Mouse (Mus musculus) splenic B cell, adult 2 months (primary cell): ENCODE measurements around the gene Adam3.

Source experiments
- DNase-seq: peaks from one replicate; pipeline ENCODE4 v3.0.0-alpha.2; 2011; ENCODE audit warnings: low read depth, low spot score
- H3K27me3 ChIP-seq: 2 replicates; pipeline ENCODE4 v1.6.1; 2012; ENCODE audit warnings: mild to moderate bottlenecking, low read length, moderate library complexity, mixed read lengths; ENCODE audit not compliant: control insufficient read depth, poor library complexity, insufficient read depth, severe bottlenecking
- H3K36me3 ChIP-seq: 2 replicates; pipeline ENCODE4 v1.6.1; 2012; ENCODE audit warnings: mild to moderate bottlenecking, low read length, moderate library complexity, mixed read lengths; ENCODE audit not compliant: control insufficient read depth, poor library complexity, insufficient read depth, severe bottlenecking

The Adam3 gene

DNA sequence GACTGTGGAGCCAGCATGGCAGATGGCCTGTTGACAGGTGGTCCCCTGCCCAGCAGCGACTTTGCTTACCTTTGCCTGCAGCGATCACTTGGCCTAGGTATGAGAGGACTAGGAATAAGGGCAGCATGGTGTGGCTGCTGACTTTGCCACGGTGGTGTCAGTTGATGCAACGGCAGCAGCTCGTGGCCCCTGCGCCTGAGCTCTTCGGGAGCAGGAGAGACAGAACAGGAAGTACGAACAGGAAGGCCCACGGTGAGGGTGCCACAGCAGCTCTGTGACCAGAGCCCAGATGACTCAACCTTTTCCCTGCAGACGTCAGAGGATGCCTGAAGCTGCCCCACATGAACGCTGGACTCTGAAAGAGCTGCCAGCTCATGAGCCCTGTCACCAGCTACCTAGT, at the start of gene Adam3:
Adam3 (minus strand) TSS at position 223 of the 400 bp plus-strand sequence.
- DNase-seq: peak; percentile 27
- Histone ChIP-seq H3K36me3 (no peaks in the 10 kb centered on the region), H3K27me3 (no peaks in the 10 kb centered on the region)

DNA sequence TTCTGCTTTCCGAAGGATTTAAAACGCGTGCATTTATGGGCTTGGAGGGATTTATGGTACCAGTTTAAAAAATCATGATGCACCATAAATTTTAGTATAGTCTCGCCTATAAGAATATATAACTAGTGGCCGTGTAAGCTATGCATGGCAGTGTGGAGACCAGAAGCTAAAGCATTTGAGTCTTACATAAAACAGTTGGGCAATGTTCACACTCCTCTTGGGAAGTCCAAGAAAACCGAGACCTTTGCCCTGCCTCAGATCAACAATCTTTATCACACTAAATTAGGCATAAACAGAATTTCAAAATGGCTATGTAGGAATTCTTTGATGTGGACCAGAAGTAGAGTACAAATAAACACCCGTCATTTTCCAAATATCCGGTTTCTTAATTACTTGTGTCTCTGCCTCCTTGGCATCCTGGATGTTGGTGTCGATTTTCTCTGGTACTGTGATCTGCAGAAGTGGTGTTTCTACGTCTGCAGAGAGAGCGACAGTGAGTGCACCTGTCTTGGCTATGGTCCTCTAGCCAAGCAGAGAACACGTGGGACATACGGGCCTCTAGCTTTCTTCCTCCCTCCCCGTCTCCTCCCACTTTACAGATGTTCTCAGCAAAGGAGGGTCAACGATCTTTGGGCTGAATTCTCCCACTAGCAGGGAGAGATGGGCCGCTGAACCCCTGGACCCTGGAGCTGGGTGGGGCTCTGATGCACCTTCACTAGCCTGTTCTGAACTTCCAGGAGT, 596 bp downstream of the Adam3 start:
- DNase-seq: peak; percentile 5
- Histone ChIP-seq H3K27me3 (no peaks in the 10 kb centered on the region), H3K36me3 (no peaks in the 10 kb centered on the region)
